Mouse (Mus musculus) spleen, adult 2 months (tissue): ENCODE measurements around the gene Nectin1. TPM values are rescaled to one million over a fixed set of nuclear protein-coding genes. Genes with fewer than 3 reads are reported as not detected.

Experiments used
- DNase-seq, 2 experiments: peaks; one replicate each; pipeline versions ENCODE4 v3.0.0 to v3.0.0-alpha.2; 2012 to 2021; ENCODE audit warnings: low spot score in 2 of 2, low read depth in 1 of 2
- H3K27ac ChIP-seq: fragments of 200-500 bp; 2 replicates; pipeline ENCODE4 v1.5.1; 2012; ENCODE audit warnings: low read length, inconsistent platforms; ENCODE audit not compliant: insufficient read depth
- H3K27me3 ChIP-seq: fragments of 200-500 bp; 2 replicates; pipeline ENCODE4 v1.6.1; 2012; ENCODE audit warnings: mild to moderate bottlenecking, moderate library complexity, low read length, inconsistent platforms; ENCODE audit not compliant: control insufficient read depth, insufficient read depth
- H3K36me3 ChIP-seq: fragments of 200-500 bp; 2 replicates; pipeline ENCODE4 v1.6.1; 2012; ENCODE audit warnings: mild to moderate bottlenecking, low read length, inconsistent platforms; ENCODE audit not compliant: control insufficient read depth, insufficient read depth
- H3K4me1 ChIP-seq: fragments of 200-500 bp; 2 replicates; pipeline ENCODE4 v1.6.1; 2011; ENCODE audit warnings: inconsistent platforms; ENCODE audit not compliant: control insufficient read depth, insufficient read depth, insufficient read length
- H3K4me3 ChIP-seq: fragments of 200-500 bp; 2 replicates; pipeline ENCODE4 v1.5.1; 2011; ENCODE audit warnings: mild to moderate bottlenecking, inconsistent platforms; ENCODE audit not compliant: insufficient read depth, insufficient read length; ENCODE audit errors: extremely low read depth
- CTCF ChIP-seq: fragments of 200-500 bp; IDR thresholded peaks from 2 replicates; pipeline ENCODE4 v1.5.1; 2011; ENCODE audit warnings: mild to moderate bottlenecking, inconsistent platforms; ENCODE audit not compliant: insufficient read depth, insufficient read length, insufficient replicate concordance; ENCODE audit errors: extremely low read depth
- POLR2A ChIP-seq: fragments of 200-500 bp; IDR thresholded peaks from 2 replicates; pipeline ENCODE4 v1.6.1; 2011; ENCODE audit warnings: low read depth, low read length, inconsistent platforms
- WGBS: fragments of 180-500 bp; shearing (Covaris S2); methylation state at CpG from one replicate; pipeline ENCODE4 v1.1.7; 2018; 5-methylcytosine and 5-hydroxymethylcytosine counted together
- polyA plus RNA-seq: library from polyadenylated mRNA; depleted of rRNA; stranded (reverse); fragments of >200 nt; gene quantifications from 2 replicates; pipeline ENCODE4 v1.2.3, GENCODE M21; 2012

The Nectin1 gene
- polyA plus RNA-seq, 1 experiment, result 5.1 TPM

GRCm38 (mm10) chr9:43731880-43732279 is 11.9 kb upstream of the Nectin1 start:
- 68% methylated on average over 6 of the region's 6 CpGs for WGBS
- TF ChIP-seq CTCF (no peak), POLR2A (no peak)
- DNase-seq, result no peak
- Histone ChIP-seq H3K36me3 (no peaks in the 10 kb centered on the region), H3K4me1 (no peaks in the 10 kb centered on the region), H3K27me3 (no peaks in the 10 kb centered on the region), H3K27ac (no peak overlapping the region), H3K4me3 (no peak overlapping the region)

- no peak for TF ChIP-seq CTCF
- no peak for TF ChIP-seq POLR2A
- Histone ChIP-seq H3K4me3 (no peak overlapping the region), H3K27me3 (no peaks in the 10 kb centered on the region; the same call in 1 of the 2 replicates), H3K36me3 (no peaks in the 10 kb centered on the region), H3K4me1 (no peaks in the 10 kb centered on the region), H3K27ac (no peak overlapping the region)
- 69% methylated on average over 8 of the region's 8 CpGs for WGBS
- DNase-seq, result no peak
Measured at GRCm38 (mm10) chr9:43732671-43733070, 11.1 kb upstream of the Nectin1 start.

- no peak for DNase-seq
- Histone ChIP-seq H3K4me3 (no peak overlapping the region), H3K36me3 (no peaks in the 10 kb centered on the region), H3K27me3 (no peaks in the 10 kb centered on the region; the same call in 1 of the 2 replicates), H3K4me1 (no peaks in the 10 kb centered on the region), H3K27ac (no peak overlapping the region)
- TF ChIP-seq POLR2A (no peak), CTCF (no peak)
Measured at GRCm38 (mm10) chr9:43734952-43735351, 8.8 kb upstream of the Nectin1 start.

GRCm38 (mm10) chr9:43736046-43736730 is 7.6 kb upstream of the Nectin1 start:
- no peak for DNase-seq
- 90% methylated on average over 9 of the region's 9 CpGs for WGBS
- Histone ChIP-seq H3K4me3 (no peak overlapping the region), H3K27ac (no peak overlapping the region), H3K27me3 (no peaks in the 10 kb centered on the region; the same call in 1 of the 2 replicates), H3K36me3 (no peaks in the 10 kb centered on the region), H3K4me1 (no peaks in the 10 kb centered on the region)
- no peak for TF ChIP-seq CTCF
- no peak for TF ChIP-seq POLR2A

- Histone ChIP-seq H3K4me1 (no peaks in the 10 kb centered on the region), H3K36me3 (no peaks in the 10 kb centered on the region), H3K4me3 (no peak overlapping the region), H3K27me3 (no peaks in the 10 kb centered on the region; the same call in 1 of the 2 replicates), H3K27ac (no peak overlapping the region)
- 45% methylated on average over 3 of the region's 3 CpGs for WGBS
- no peak for DNase-seq
- no peak for TF ChIP-seq POLR2A
- TF ChIP-seq CTCF, result no peak
Measured at GRCm38 (mm10) chr9:43737331-43737730, 6.5 kb upstream of the Nectin1 start.

- H3K27ac ChIP-seq, result no peak overlapping the region
- H3K27me3 ChIP-seq, result no peaks in the 10 kb centered on the region; the same call in 1 of the 2 replicates
- DNase-seq, result no peak
- no peaks in the 10 kb centered on the region for H3K4me1 ChIP-seq
- H3K4me3 ChIP-seq, result no peak overlapping the region
- no peaks in the 10 kb centered on the region for H3K36me3 ChIP-seq
- no peak for TF ChIP-seq POLR2A
- WGBS, result 19% methylated on average over 12 of the region's 12 CpGs
Measured at GRCm38 (mm10) chr9:43737871-43738292, 5.9 kb upstream of the Nectin1 start.

GRCm38 (mm10) chr9:43738480-43739084 is 5.2 kb upstream of the Nectin1 start:
- Histone ChIP-seq H3K27ac (no peak overlapping the region), H3K4me3 (no peak overlapping the region), H3K4me1 (no peaks in the 10 kb centered on the region), H3K36me3 (no peaks in the 10 kb centered on the region), H3K27me3 (peaks cover under 1% of the 10 kb centered on the region)
- DNase-seq, result no peak
- WGBS, result 50% methylated on average over 6 of the region's 6 CpGs
- TF ChIP-seq CTCF, result no peak
- TF ChIP-seq POLR2A, result no peak
